Mouse (Mus musculus) heart, embryonic 10.5 days (tissue): ENCODE data around the gene Rbp3. TPM values are rescaled to one million over a fixed set of nuclear protein-coding genes. Genes with fewer than 3 reads are reported as not detected.
A peak's percentile ranks its signal among the peaks of the same experiment; 100 is the strongest.

ENCODE experiments used
- DNase-seq: peaks from one replicate; pipeline ENCODE4 v3.0.0-alpha.2; 2017; ENCODE audit warnings: low spot score
- H3K27ac ChIP-seq: fragments of 300-500 bp; sonication (generic); 2 replicates; pipeline ENCODE4 v1.5.1; 2016; ENCODE audit warnings: mild to moderate bottlenecking
- H3K27me3 ChIP-seq: fragments of 300-500 bp; sonication (generic); 2 replicates; pipeline ENCODE4 v1.6.1; 2016; ENCODE audit warnings: mild to moderate bottlenecking; ENCODE audit not compliant: poor library complexity, insufficient read depth, severe bottlenecking
- H3K36me3 ChIP-seq: fragments of 300-500 bp; sonication (generic); 2 replicates; pipeline ENCODE4 v1.6.1; 2016; ENCODE audit warnings: mild to moderate bottlenecking, moderate library complexity
- H3K4me1 ChIP-seq: fragments of 300-500 bp; sonication (generic); 2 replicates; pipeline ENCODE4 v1.6.1; 2016; ENCODE audit warnings: mild to moderate bottlenecking
- H3K4me3 ChIP-seq: fragments of 300-500 bp; sonication (generic); 2 replicates; pipeline ENCODE4 v1.5.1; 2016; ENCODE audit warnings: mild to moderate bottlenecking, moderate library complexity
- H3K9me3 ChIP-seq: fragments of 300-500 bp; sonication (generic); 2 replicates; pipeline ENCODE4 v1.6.1; 2016; ENCODE audit warnings: mild to moderate bottlenecking, moderate library complexity
- WGBS: fragments of 180-500 bp; shearing (Covaris S2); methylation state at CpG from one replicate; pipeline ENCODE4 v1.1.7; 2016; 5-methylcytosine and 5-hydroxymethylcytosine counted together
- polyA plus RNA-seq: library from polyadenylated mRNA; unstranded; fragments of >200 nt; fragmentation: Nextera tagmentation; extraction: Ambion mirVana; gene quantifications from 2 replicates; pipeline ENCODE4 v1.2.1, GENCODE M21; 2016

Gene Rbp3
- 0.05 and 0.36 TPM in 2 replicates for polyA plus RNA-seq

DNA sequence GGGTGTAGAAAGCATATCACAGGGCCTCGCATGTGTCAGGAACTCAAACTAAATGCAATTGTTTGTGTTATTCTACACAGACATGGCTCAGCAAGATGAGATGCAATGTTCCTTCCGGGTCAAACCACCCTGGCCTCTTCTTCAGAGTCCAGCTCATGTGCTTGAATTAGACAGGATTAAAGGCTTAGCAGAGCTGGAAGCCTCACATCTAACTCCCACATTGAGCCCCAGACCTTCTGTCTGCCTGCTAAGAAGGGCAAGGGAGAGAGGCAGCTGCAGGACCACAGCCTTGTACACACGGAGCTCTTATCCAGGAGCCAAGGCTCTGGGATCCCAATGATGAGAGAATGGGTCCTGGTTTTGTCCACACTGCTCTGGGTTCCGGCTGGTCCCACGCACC, at the start of gene Rbp3:
Gene Rbp3 (plus strand): TSS at position 243 of the 400 bp plus-strand sequence.
- H3K9me3 ChIP-seq = no peaks in the 10 kb centered on the region
- no peak within 1 kb of the TSS for H3K4me3 ChIP-seq
- no peak for DNase-seq
- 83% methylated on average over 5 of the region's 5 CpGs for WGBS
- peaks cover 12% of the 10 kb centered on the region for H3K4me1 ChIP-seq
- no peak within 1 kb of the TSS for H3K27ac ChIP-seq
- H3K27me3 ChIP-seq = peaks cover 15% of the 10 kb centered on the region
- H3K36me3 ChIP-seq = no peaks in the 10 kb centered on the region

DNA sequence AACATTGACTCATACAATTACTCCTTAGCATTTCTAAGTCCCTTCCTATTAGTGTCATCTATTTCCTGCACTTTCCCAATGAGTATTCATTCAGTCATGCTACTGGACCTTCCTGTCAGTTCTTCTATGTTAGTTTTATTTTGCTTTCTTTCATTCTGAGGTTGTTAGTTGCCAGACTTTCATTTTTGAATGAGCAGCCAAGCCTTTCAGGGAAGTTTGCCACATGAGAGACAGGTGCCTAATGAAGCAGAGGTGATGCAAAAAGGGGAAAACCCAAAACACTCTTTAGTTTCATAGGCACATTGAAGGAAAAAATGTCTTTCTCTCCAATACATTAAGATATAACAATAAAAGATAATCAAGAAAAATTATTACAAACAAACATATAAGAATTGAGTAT, 49.0 kb upstream of the Rbp3 start:
- H3K4me1 ChIP-seq = peaks cover 8% of the 10 kb centered on the region
- no peak for DNase-seq
- H3K27ac ChIP-seq = no peak overlapping the region
- H3K4me3 ChIP-seq = no peak overlapping the region
- H3K36me3 ChIP-seq = no peaks in the 10 kb centered on the region
- H3K9me3 ChIP-seq = no peaks in the 10 kb centered on the region; the same call in 1 of the 2 replicates
- H3K27me3 ChIP-seq = 0 out of 2 replicates have a peak, but pooled peaks cover 3% of the 10 kb centered on the region

GRCm38 (mm10) chr14:33913727-33914126, 40.1 kb upstream of the Rbp3 start:
- Histone ChIP-seq H3K36me3 (no peaks in the 10 kb centered on the region), H3K27me3 (peaks cover 50% of the 10 kb centered on the region), H3K9me3 (no peaks in the 10 kb centered on the region), H3K27ac (no peak overlapping the region), H3K4me3 (no peak overlapping the region), H3K4me1 (no peaks in the 10 kb centered on the region; the same call in 1 of the 2 replicates)
- DNase-seq = no peak
- WGBS = 26% methylated on average over 3 of the region's 3 CpGs

- no peak for DNase-seq
- Histone ChIP-seq H3K36me3 (no peaks in the 10 kb centered on the region), H3K27me3 (peaks cover 55% of the 10 kb centered on the region), H3K4me1 (no peaks in the 10 kb centered on the region), H3K27ac (no peak overlapping the region), H3K4me3 (no peak overlapping the region), H3K9me3 (no peaks in the 10 kb centered on the region)
- 87% methylated on average over 9 of the region's 9 CpGs for WGBS
Measured at GRCm38 (mm10) chr14:33914206-33914605, 39.6 kb upstream of the Rbp3 start.

DNA sequence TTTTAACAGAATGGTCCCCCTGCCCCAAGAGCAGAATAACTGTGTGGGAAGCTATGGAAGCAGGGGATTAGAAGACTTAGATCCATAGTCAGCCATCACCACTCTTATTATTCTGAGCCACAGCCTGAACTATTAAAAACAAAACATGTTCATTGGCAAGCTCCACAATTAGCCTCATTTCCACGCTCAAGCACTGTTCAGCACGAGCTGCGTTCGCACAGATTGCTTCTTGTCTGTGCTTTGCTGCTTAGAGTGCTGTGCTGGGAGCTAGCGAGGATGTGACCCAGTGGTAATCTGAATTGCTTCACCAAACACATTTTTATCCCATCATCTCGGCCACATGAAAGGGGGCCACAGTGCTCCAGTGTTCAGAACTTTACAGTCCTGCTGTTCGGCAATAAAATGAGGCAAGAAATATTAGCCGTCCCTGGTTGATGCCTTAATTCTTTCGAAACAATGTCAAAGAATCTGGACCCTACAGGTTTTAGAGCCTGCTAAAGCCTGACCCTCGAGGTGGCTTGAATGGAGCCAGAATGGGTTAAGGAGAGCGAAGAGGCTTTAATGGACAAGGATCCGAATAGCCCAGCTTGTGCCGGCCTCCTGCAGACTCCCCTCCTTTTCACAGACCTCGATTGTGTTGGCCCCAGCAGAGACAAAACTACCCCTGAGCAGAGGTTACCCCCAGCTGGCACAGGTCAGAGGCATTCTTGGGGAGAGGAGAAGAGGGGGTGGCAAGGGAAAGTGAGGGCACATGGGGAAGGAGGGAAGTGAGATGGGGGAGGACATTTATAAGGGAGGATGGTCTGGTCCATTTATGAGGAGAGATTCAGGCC, 32.9 kb upstream of the Rbp3 start:
- Histone ChIP-seq H3K4me3 (no peak overlapping the region), H3K36me3 (no peaks in the 10 kb centered on the region), H3K27me3 (peaks cover 95% of the 10 kb centered on the region), H3K9me3 (no peaks in the 10 kb centered on the region), H3K4me1 (peaks cover 13% of the 10 kb centered on the region), H3K27ac (no peak overlapping the region)
- 54% methylated on average over 14 of the region's 14 CpGs for WGBS
- no peak for DNase-seq

DNA sequence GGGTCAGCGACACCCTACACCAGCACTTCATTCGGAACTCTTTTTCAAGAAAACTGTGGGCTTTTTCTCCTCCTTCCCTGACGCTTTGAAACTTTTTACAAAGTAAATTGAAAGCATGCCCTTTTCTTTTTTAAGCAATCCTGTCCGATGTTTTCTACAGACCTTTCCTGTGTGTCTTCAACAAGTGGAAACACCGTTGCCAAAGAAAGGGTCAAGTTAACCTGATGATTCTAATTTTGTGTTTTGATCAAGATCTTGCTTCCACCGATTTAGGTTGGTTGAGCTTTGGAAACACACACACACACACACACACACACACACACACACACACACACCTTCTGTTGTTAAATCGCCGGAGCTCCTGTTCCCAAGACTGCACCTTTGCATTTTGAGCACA, 31.0 kb upstream of the Rbp3 start:
- H3K4me1 ChIP-seq = peaks cover 13% of the 10 kb centered on the region
- WGBS = 20% methylated on average over 8 of the region's 8 CpGs

DNA sequence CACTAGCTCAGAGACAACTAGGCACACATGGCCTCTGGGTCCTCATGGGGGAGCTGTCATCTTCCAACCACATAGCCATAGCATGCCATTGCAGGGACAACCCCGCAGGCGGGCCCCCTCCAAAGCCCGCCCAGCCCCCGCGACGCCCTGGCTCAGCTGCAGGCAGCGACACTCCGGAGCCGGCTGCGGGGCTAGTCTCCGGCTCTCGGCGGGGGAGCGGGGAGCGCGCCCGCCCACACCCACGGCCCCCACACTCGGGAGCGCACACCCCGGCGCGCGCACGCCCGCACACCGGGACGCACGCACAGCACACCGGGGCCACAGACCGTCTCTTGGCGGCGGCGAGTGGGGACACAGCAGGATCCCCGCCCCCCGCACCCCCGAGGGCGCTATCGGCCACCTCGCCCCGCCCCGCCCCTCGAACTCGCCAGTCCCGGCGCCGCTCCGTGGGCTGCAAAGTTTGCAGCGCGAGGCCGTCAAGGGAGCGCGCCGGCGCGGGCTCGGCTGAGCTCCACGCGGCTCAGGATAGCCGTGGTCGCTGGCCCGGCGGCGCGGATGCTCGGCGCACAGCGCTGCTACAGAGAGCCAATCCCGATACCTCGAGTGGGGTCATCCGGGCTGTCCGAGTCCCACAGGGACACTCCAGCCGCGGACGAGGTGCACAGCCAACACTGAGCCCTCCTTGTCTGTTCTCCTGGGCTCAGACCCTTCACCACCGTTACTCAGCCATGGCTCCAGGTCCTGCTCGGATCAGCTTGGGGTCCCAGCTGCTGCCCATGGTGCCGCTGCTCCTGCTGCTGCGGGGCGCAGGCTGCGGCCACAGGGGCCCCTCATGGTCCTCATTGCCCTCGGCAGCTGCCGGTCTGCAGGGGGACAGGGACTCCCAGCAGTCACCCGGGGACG, 30.4 kb upstream of the Rbp3 start, which contains the start of gene Gdf10:
Gene Gdf10 (plus strand): TSS at position 420 of the 903 bp plus-strand sequence.
- WGBS = under 1% methylated on average over 85 of the region's 85 CpGs
- peaks cover 13% of the 10 kb centered on the region for H3K4me1 ChIP-seq
- no peaks in the 10 kb centered on the region for H3K9me3 ChIP-seq
- H3K27me3 ChIP-seq = peaks cover 97% of the 10 kb centered on the region
- H3K36me3 ChIP-seq = no peaks in the 10 kb centered on the region
- peak within 1 kb of the TSS; percentile 74 for H3K4me3 ChIP-seq
- no peak for DNase-seq
- peak within 1 kb of the TSS; percentile 62 for H3K27ac ChIP-seq

More for the DNA sequence above, 31.0 kb upstream of the Rbp3 start:
- peak overlapping the region; percentile 74 for H3K4me3 ChIP-seq
- H3K27ac ChIP-seq = no peak overlapping the region
- no peaks in the 10 kb centered on the region for H3K9me3 ChIP-seq
- no peaks in the 10 kb centered on the region for H3K36me3 ChIP-seq
- H3K27me3 ChIP-seq = peaks cover 95% of the 10 kb centered on the region
- DNase-seq = no peak

- Histone ChIP-seq H3K27ac (no peak overlapping the region), H3K4me1 (peaks cover 10% of the 10 kb centered on the region; the same call in 1 of the 2 replicates), H3K27me3 (peaks cover 83% of the 10 kb centered on the region), H3K4me3 (no peak overlapping the region), H3K9me3 (no peaks in the 10 kb centered on the region), H3K36me3 (no peaks in the 10 kb centered on the region)
- peak; percentile 74 for DNase-seq
- WGBS = 43% methylated on average over 17 of the region's 17 CpGs
Measured at GRCm38 (mm10) chr14:33931853-33932252, 21.9 kb upstream of the Rbp3 start.

DNA sequence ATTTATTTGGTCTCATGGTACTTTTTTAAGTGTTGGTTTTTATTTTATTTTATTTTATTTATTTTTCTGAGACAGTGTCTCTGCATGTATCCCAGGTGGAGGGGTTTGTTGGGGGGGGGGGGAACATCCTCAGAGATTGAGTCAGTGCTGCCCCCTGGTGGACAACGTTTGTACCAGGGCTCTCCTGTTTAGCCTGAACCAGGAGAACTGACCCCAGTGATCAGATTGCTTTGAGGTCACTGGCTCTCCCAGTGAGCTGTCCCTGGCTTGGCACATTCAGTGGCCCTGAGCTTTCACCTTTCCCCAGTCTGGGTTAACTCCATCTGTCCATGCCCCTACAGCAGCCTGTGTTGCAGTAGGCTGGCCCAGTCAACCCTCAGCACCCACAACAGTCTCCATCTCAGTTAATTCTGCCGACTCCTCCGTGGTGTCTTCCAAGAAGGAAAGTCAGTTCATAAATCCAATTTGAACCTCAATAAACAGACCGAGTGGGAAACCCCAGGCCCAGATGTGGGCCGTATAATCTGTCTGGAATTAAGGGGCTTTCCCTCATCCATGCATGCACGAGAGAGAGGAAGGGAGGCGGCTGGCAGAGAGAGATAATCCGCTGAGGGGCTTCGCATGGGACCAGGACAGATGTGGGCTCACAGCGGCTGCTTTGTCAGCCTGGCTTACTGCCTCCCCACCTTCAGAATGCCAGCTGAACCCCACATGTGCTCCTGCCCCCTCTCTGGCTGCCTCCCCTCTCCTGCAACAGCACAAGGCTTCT, 20.7 kb upstream of the Rbp3 start:
- H3K27ac ChIP-seq = no peak overlapping the region
- DNase-seq = no peak
- no peaks in the 10 kb centered on the region for H3K36me3 ChIP-seq
- no peaks in the 10 kb centered on the region for H3K9me3 ChIP-seq
- peaks cover 10% of the 10 kb centered on the region; the same call in 1 of the 2 replicates for H3K4me1 ChIP-seq
- H3K27me3 ChIP-seq = peaks cover 72% of the 10 kb centered on the region
- 58% methylated on average over 10 of the region's 10 CpGs for WGBS
- H3K4me3 ChIP-seq = no peak overlapping the region

GRCm38 (mm10) chr14:33933778-33934317, 20.0 kb upstream of the Rbp3 start:
- Histone ChIP-seq H3K27me3 (peaks cover 65% of the 10 kb centered on the region), H3K9me3 (no peaks in the 10 kb centered on the region), H3K4me3 (no peak overlapping the region), H3K36me3 (no peaks in the 10 kb centered on the region), H3K27ac (no peak overlapping the region), H3K4me1 (peaks cover 13% of the 10 kb centered on the region; the same call in 1 of the 2 replicates)
- 39% methylated on average over 5 of the region's 5 CpGs for WGBS
- peak; percentile 74 for DNase-seq

- no peaks in the 10 kb centered on the region for H3K9me3 ChIP-seq
- 24% methylated on average over 9 of the region's 9 CpGs for WGBS
- no peaks in the 10 kb centered on the region for H3K36me3 ChIP-seq
- peaks cover 29% of the 10 kb centered on the region for H3K4me1 ChIP-seq
- peak overlapping the region; percentile 42; the same call in 1 of the 2 replicates for H3K27ac ChIP-seq
- peaks cover 21% of the 10 kb centered on the region; the same call in 1 of the 2 replicates for H3K27me3 ChIP-seq
- peak; percentile 84 for DNase-seq
- peak overlapping the region; percentile 43 for H3K4me3 ChIP-seq
Measured at GRCm38 (mm10) chr14:33939117-33939516, 14.7 kb upstream of the Rbp3 start.

GRCm38 (mm10) chr14:33940739-33941138, 13.1 kb upstream of the Rbp3 start, which contains the start of gene Gdf2:
Gene Gdf2 (plus strand): TSS chr14:33941039.
- peaks cover 12% of the 10 kb centered on the region; the same call in 1 of the 2 replicates for H3K27me3 ChIP-seq
- H3K27ac ChIP-seq = 0 out of 2 replicates have a peak within 1 kb of the TSS, but pooled peaks have one; percentile 44
- 17% methylated on average over 8 of the region's 8 CpGs for WGBS
- no peak within 1 kb of the TSS for H3K4me3 ChIP-seq
- no peak for DNase-seq
- H3K9me3 ChIP-seq = no peaks in the 10 kb centered on the region
- no peaks in the 10 kb centered on the region for H3K36me3 ChIP-seq
- peaks cover 29% of the 10 kb centered on the region for H3K4me1 ChIP-seq
